Mouse (Mus musculus) G1E (cell line): ENCODE results near the gene Atp7b.

Experiments used
- CTCF ChIP-seq: IDR thresholded peaks from 2 replicates; pipeline ENCODE4 v1.5.1; 2012; ENCODE audit warnings: low read depth, low read length, inconsistent platforms, mixed read lengths
- GATA1 ChIP-seq: IDR thresholded peaks from 2 replicates; pipeline ENCODE4 v1.6.1; 2012; ENCODE audit warnings: borderline replicate concordance, low read length, inconsistent platforms, mixed read lengths
- GATA2 ChIP-seq: IDR thresholded peaks from 2 replicates; pipeline ENCODE4 v1.6.1; 2012; ENCODE audit warnings: low read depth, low read length, inconsistent platforms, borderline replicate concordance
- TAL1 ChIP-seq: conservative IDR thresholded peaks from 2 replicates; pipeline ENCODE4 v1.6.1; 2012; ENCODE audit warnings: low read depth, low read length, inconsistent platforms, mixed read lengths

GRCm38 (mm10) chr8:22022244-22022643, 37.9 kb downstream of the Atp7b start:
- TF ChIP-seq CTCF = no peak
- no peak for TF ChIP-seq GATA1
- no peak for TF ChIP-seq TAL1
- no peak for TF ChIP-seq GATA2
